Comparison of ENCODE assay signal across 30 mouse cellular contexts in genomic region chr9:14398946-14399345, GRCm38 (mm10).
"Had no signal": no experiment of that assay in that cellular context is flagged by ENCODE, and none has a peak within 500 bp of the region (broad histone marks: within the 10 kb centered on the region; RNA-seq: fewer than 3 reads in every experiment).

No protein-coding gene starts in this region.

- H3K9ac ChIP-seq: limb, embryonic 12.5 days; limb, embryonic 13.5 days; limb, embryonic 15.5 days; liver, embryonic 12.5 days; liver, embryonic 13.5 days; liver, embryonic 14.5 days; liver, embryonic 15.5 days; liver, postnatal 0 days; lung, embryonic 14.5 days; lung, embryonic 15.5 days; midbrain, embryonic 12.5 days; midbrain, embryonic 13.5 days; midbrain, embryonic 15.5 days; neural tube, embryonic 12.5 days had no signal

- H3K4me3 ChIP-seq: limb, embryonic 10.5 days; limb, embryonic 12.5 days; limb, embryonic 13.5 days; limb, embryonic 15.5 days; liver, embryonic 12.5 days; liver, embryonic 13.5 days; liver, embryonic 15.5 days; lung, embryonic 15.5 days; megakaryocyte, embryonic 14.5 days; midbrain, embryonic 10.5 days; midbrain, embryonic 12.5 days; midbrain, embryonic 13.5 days; midbrain, embryonic 15.5 days; myocyte; neural tube, embryonic 12.5 days had no signal

- ATAC-seq: liver, embryonic 12.5 days; liver, postnatal 0 days; midbrain, embryonic 13.5 days; midbrain, embryonic 15.5 days; midbrain, embryonic 16.5 days had no signal

- H3K27ac ChIP-seq: limb, embryonic 10.5 days; limb, embryonic 12.5 days; limb, embryonic 13.5 days; limb, embryonic 15.5 days; liver, embryonic 12.5 days; liver, embryonic 13.5 days; liver, embryonic 14.5 days; liver, embryonic 15.5 days; lung, embryonic 15.5 days; macrophage; midbrain, embryonic 10.5 days; midbrain, embryonic 12.5 days; midbrain, embryonic 13.5 days; midbrain, embryonic 15.5 days; neural tube, embryonic 12.5 days had no signal

- DNase-seq: left cerebral cortex, postnatal 4 days; liver; liver, embryonic 13.5 days; liver, postnatal 0 days; lung, adult 18-20 months; lung, adult 2 months; lung, embryonic 14.5 days; lung, postnatal 10 days; lung, postnatal 14 days; lung, postnatal 4 days; midbrain, embryonic 14.5 days had no signal

- H3K36me3 ChIP-seq: limb, embryonic 10.5 days; limb, embryonic 12.5 days; limb, embryonic 13.5 days; limb, embryonic 15.5 days; liver, embryonic 12.5 days; liver, embryonic 13.5 days; liver, embryonic 15.5 days; lung, embryonic 15.5 days; midbrain, embryonic 10.5 days; midbrain, embryonic 12.5 days; midbrain, embryonic 13.5 days; midbrain, embryonic 15.5 days; neural tube, embryonic 12.5 days had no signal

- H3K9me3 ChIP-seq: limb, embryonic 10.5 days; limb, embryonic 12.5 days; limb, embryonic 13.5 days; limb, embryonic 15.5 days; liver, embryonic 12.5 days; liver, embryonic 13.5 days; liver, embryonic 15.5 days; lung, embryonic 15.5 days; megakaryocyte, embryonic 14.5 days; midbrain, embryonic 10.5 days; midbrain, embryonic 12.5 days; midbrain, embryonic 13.5 days; midbrain, embryonic 15.5 days; neural tube, embryonic 12.5 days had no signal

- H3K4me2 ChIP-seq: limb, embryonic 12.5 days; limb, embryonic 13.5 days; limb, embryonic 15.5 days; liver, embryonic 11.5 days; liver, embryonic 12.5 days; liver, embryonic 13.5 days; liver, embryonic 15.5 days; lung, embryonic 14.5 days; lung, embryonic 15.5 days; midbrain, embryonic 11.5 days; midbrain, embryonic 12.5 days; midbrain, embryonic 13.5 days; midbrain, embryonic 15.5 days; neural tube, embryonic 12.5 days had no signal

- H3K27me3 ChIP-seq: limb, embryonic 12.5 days; limb, embryonic 13.5 days; limb, embryonic 15.5 days; liver, embryonic 13.5 days; liver, embryonic 15.5 days; lung, embryonic 15.5 days; midbrain, embryonic 12.5 days; midbrain, embryonic 13.5 days; midbrain, embryonic 15.5 days; neural tube, embryonic 12.5 days had no signal

- H3K4me1 ChIP-seq: limb, embryonic 10.5 days; limb, embryonic 12.5 days; limb, embryonic 13.5 days; limb, embryonic 15.5 days; lung, embryonic 15.5 days; midbrain, embryonic 10.5 days; midbrain, embryonic 12.5 days; midbrain, embryonic 13.5 days; midbrain, embryonic 15.5 days; neural tube, embryonic 12.5 days had no signal
